Mouse (Mus musculus): ENCODE data around the gene S100a6. TPM values are rescaled to one million over a fixed set of nuclear protein-coding genes. Genes with fewer than 3 reads are reported as not detected.

S100a6 gene
- polyA plus RNA-seq, 1 experiment from 2014 or later: 23.8 TPM

DNA sequence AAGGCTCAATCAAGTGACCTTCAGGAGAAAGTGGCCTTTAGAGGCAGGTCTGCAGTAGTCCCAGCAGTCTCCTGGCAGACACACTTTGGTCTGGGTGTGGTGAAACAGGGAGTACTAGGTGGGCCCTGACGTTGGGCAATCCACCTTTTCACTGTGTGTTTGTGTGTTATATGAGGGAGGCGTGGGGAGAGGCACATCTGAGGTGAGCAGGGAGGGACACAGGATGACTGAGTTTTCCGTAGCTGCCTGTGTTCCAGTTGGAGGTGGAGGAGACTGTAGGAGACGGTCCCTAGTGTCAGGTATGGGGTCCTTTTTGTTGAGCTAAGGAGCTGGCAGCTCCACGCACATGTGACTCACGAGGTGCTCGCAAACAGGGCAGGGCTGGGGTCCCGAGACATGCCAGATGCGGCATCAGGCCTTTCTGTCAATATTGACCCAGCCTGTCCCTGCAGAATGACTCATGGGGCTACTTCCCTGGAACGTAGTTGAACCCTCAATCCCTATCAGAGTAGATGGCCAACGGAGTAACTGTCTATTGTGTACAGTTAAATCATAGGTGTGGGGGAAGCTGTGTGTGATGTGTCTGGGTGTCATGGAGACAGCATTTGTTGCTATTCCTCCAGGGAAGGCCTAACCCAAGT lies 2.0 kb downstream of the S100a6 start:
- WGBS: 86% methylated on average over 11 of the region's 11 CpGs
- Histone ChIP-seq H3K9ac (no peak overlapping the region), H3K4me3 (no peak overlapping the region), H3K27ac (no peak overlapping the region), H3K27me3 (0 out of 2 replicates have a peak, but pooled peaks cover 7% of the 10 kb centered on the region), H3K4me1 (peaks cover 6% of the 10 kb centered on the region; the same call in 1 of the 2 replicates), H3K9me3 (replicated peaks) (no peaks in the 10 kb centered on the region), H3K36me3 (ENCODE audit: poor library complexity, severe bottlenecking) (no peaks in the 10 kb centered on the region), H3K4me2 (no peak overlapping the region)
- 0 out of 2 replicates have a peak, but pooled peaks have one; percentile 12 for ATAC-seq

DNA sequence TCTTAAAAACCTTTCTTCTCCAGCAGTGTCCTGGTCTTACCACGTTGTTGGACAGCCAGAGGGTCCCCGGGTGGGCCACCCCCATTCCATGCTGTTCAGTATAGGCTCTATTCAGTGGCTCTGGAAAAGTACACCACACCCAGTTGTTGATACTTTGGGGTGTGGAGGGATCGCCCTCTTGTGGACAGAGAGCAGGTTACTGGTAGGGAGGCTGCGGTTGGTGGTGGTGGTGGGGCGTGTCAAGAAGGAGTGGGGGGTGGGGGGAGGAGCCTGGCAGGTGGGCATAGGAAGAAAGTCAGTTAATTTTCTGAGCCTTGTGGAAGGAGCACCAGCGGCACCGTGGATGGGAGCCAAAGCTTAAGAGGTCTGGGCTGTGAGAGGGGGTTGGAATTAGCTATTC lies 2.7 kb downstream of the S100a6 start:
- no peak overlapping the region for H3K4me2 ChIP-seq
- H3K4me1 ChIP-seq: peaks cover 6% of the 10 kb centered on the region; the same call in 1 of the 2 replicates
- no peak overlapping the region for H3K9ac ChIP-seq
- no peak overlapping the region for H3K27ac ChIP-seq
- 7% methylated on average over 7 of the region's 7 CpGs for WGBS
- no peak overlapping the region for H3K4me3 ChIP-seq
- no peaks in the 10 kb centered on the region for H3K9me3 ChIP-seq (replicated peaks)
- peak; percentile 72 for ATAC-seq
- H3K36me3 ChIP-seq (ENCODE audit: poor library complexity, severe bottlenecking): no peaks in the 10 kb centered on the region
- 0 out of 2 replicates have a peak, but pooled peaks cover 7% of the 10 kb centered on the region for H3K27me3 ChIP-seq

DNA sequence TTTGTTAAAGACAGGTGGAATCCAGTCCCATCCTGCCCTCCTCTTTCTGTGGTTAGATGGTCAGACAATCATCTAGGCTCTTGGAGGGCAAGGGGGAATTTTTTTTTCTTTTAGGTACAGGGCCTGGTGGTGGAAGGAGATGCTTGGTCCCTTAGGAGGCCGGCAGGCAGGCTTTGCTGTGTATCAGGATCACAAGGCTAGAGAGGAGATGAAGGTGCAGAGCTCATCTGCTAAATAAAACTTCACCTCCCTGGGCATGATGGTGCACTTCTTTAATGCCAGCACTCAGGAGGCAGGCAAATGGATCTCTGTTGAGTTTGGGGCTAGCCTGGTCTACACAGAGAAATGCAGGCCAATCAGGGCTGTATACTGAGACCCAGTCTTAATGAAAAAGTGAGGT lies 3.2 kb downstream of the S100a6 start:
- WGBS: 74% methylated on average over 1 of the region's 1 CpGs
- Histone ChIP-seq H3K4me3 (no peak overlapping the region), H3K9ac (no peak overlapping the region), H3K9me3 (replicated peaks) (no peaks in the 10 kb centered on the region), H3K4me1 (peaks cover 6% of the 10 kb centered on the region; the same call in 1 of the 2 replicates), H3K4me2 (no peak overlapping the region), H3K36me3 (ENCODE audit: poor library complexity, severe bottlenecking) (no peaks in the 10 kb centered on the region), H3K27ac (no peak overlapping the region), H3K27me3 (0 out of 2 replicates have a peak, but pooled peaks cover 7% of the 10 kb centered on the region)
- ATAC-seq: no peak

DNA sequence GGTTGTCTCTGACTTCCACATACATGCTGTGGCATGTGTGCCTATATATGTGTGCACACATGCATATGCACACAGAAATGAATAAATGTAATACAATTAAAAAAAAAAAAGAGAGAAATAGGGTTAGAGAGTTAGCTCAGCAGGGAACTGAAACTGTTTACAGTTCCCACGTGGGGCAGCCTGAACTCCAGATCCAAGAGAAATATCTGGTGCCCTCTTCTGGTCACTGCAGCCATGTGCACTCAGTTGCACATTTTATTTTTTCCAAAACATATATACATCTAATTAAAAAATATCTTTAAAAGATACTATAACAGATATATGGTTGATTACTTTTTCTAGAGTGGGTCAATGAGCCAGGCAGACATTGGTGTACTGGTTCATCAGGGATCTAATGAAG lies 4.9 kb downstream of the S100a6 start:
- no peak overlapping the region for H3K4me3 ChIP-seq
- WGBS: 14% methylated on average over 1 of the region's 1 CpGs
- ATAC-seq: no peak
- no peak overlapping the region for H3K4me2 ChIP-seq
- H3K4me1 ChIP-seq: peaks cover 6% of the 10 kb centered on the region; the same call in 1 of the 2 replicates
- no peaks in the 10 kb centered on the region for H3K36me3 ChIP-seq (ENCODE audit: poor library complexity, severe bottlenecking)
- H3K9me3 ChIP-seq (replicated peaks): no peaks in the 10 kb centered on the region
- H3K27ac ChIP-seq: no peak overlapping the region
- 0 out of 2 replicates have a peak, but pooled peaks cover 7% of the 10 kb centered on the region for H3K27me3 ChIP-seq
- no peak overlapping the region for H3K9ac ChIP-seq

DNA sequence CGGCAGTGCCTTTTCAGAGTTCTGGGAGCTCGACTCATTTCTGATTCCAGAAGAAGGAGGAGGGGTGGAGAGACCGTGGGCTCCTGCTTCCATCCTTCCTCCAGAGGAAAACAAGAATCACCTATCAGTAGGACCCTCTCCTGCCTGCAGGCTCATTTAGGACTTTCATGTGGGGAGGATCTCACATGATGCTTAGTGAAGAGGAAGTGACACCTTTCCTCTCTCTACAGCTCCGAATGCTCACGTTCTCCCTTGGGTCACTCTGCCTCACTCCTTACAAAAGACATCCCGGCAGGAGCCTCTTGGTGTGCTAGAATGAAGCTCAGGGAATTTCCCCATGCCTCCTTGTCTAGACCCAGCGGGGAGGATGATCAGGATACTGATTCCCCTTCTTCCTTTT lies 8.9 kb downstream of the S100a6 start:
- H3K27me3 ChIP-seq: no peaks in the 10 kb centered on the region
- H3K9me3 ChIP-seq (replicated peaks): no peaks in the 10 kb centered on the region
- no peak overlapping the region for H3K4me3 ChIP-seq
- H3K36me3 ChIP-seq (ENCODE audit: poor library complexity, severe bottlenecking): no peaks in the 10 kb centered on the region
- 64% methylated on average over 7 of the region's 7 CpGs for WGBS
- H3K4me2 ChIP-seq: no peak overlapping the region
- H3K9ac ChIP-seq: no peak overlapping the region
- no peak overlapping the region for H3K27ac ChIP-seq
- ATAC-seq: no peak
- peaks cover 26% of the 10 kb centered on the region for H3K4me1 ChIP-seq

DNA sequence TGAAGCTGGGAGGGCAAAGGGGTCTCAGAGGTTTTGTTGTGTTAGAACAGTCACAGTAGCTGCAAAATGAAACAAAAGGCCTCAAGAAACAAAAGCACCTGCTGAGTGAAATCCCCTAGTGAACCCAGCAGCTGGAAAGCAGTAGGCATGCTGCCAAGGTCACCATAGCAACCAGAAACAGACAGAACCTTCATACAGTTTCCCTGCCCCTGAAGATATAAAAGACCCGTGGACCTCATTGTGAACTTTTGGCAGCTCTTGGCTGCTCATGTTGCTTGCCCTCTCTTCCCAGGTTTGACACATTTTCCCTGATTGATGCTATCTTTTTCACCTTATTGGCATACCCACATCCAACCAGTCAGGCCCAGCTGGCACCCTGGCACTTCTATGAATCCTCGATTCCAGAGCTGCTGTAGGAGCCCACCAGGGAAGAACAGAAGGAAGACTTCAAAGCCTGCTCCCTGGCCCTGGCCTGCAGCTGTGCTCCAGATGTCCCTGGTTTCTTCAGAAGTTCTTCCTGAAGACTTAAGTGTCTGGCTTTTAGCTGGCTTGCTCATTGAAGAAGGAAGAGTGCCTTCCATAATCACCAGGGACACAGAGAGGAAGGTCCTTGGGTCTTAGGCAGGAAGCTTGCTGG lies 10.9 kb downstream of the S100a6 start:
- Histone ChIP-seq H3K4me3 (no peak overlapping the region), H3K36me3 (ENCODE audit: poor library complexity, severe bottlenecking) (no peaks in the 10 kb centered on the region), H3K9ac (no peak overlapping the region), H3K4me1 (peaks cover 26% of the 10 kb centered on the region), H3K4me2 (0 out of 2 replicates have a peak overlapping the region, but pooled peaks have one; percentile 7), H3K27ac (peak overlapping the region; percentile 54), H3K27me3 (no peaks in the 10 kb centered on the region), H3K9me3 (replicated peaks) (no peaks in the 10 kb centered on the region)
- ATAC-seq: peak; percentile 71; the same call in 1 of the 2 replicates
- 5% methylated on average over 2 of the region's 2 CpGs for WGBS

DNA sequence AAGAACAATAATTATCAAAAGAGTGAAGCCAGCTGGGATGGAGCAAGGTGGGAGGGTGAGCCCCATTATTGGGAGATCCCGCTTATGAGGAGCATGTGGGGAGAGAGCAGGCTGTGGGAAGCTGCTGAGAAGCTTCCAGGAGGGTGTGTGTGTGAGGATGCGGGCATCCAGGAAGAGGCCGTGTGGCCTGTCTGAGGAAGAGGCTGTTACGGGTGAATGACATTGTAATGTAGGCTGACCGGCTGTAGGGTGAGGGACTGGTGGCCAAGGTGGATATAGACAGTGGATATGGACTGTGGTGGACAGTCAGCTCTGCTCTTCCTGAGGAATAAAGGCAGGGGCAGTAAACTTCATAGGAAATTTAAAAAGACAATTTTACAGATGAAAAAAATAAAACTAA lies 12.8 kb downstream of the S100a6 start:
- Histone ChIP-seq H3K9ac (no peak overlapping the region), H3K9me3 (replicated peaks) (no peaks in the 10 kb centered on the region), H3K36me3 (ENCODE audit: poor library complexity, severe bottlenecking) (no peaks in the 10 kb centered on the region), H3K27ac (no peak overlapping the region), H3K4me3 (no peak overlapping the region), H3K27me3 (no peaks in the 10 kb centered on the region), H3K4me1 (peaks cover 26% of the 10 kb centered on the region), H3K4me2 (no peak overlapping the region)
- WGBS: 73% methylated on average over 5 of the region's 5 CpGs
- 0 out of 2 replicates have a peak, but pooled peaks have one; percentile 23 for ATAC-seq

DNA sequence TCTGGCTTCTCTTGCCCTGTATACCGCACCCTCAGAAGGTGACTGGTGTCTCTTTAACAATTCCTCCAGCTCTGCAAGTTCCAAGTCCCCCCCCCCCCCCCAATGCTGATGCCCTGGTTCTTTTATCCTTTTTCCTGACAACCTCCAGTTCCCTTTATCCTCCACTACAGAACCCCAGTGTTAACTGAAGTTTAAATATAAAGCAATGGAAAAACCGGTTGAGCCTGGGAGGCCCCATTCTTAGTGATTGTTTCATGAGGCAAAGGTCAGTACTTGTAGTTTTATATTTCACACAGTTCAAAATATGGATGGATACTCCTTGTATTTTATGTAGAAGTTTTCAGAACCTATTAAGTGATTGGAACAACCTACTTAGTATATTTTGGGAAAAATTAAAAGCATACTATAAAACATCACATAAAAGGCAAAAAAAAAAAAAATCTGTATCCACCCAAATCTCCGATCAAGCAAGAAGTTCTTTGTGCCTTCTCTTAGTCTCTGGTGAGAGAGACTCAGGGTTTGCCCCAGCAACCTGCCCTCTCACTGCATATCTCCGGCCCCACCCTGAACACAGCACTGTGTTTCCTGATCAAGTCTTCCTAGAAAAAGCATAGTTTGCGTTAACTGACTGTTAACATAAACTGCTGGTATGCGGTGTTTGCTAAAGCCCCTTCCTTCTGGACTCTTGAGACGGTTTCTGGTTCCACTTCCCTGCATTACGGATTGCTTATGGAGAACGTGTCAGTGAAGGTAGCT lies 13.8 kb downstream of the S100a6 start:
- H3K4me1 ChIP-seq: peaks cover 26% of the 10 kb centered on the region
- no peak for ATAC-seq
- H3K9ac ChIP-seq: no peak overlapping the region
- H3K4me2 ChIP-seq: no peak overlapping the region
- H3K27me3 ChIP-seq: no peaks in the 10 kb centered on the region
- no peaks in the 10 kb centered on the region for H3K9me3 ChIP-seq (replicated peaks)
- no peak overlapping the region for H3K4me3 ChIP-seq
- no peaks in the 10 kb centered on the region for H3K36me3 ChIP-seq (ENCODE audit: poor library complexity, severe bottlenecking)
- no peak overlapping the region for H3K27ac ChIP-seq
- 82% methylated on average over 9 of the region's 9 CpGs for WGBS

DNA sequence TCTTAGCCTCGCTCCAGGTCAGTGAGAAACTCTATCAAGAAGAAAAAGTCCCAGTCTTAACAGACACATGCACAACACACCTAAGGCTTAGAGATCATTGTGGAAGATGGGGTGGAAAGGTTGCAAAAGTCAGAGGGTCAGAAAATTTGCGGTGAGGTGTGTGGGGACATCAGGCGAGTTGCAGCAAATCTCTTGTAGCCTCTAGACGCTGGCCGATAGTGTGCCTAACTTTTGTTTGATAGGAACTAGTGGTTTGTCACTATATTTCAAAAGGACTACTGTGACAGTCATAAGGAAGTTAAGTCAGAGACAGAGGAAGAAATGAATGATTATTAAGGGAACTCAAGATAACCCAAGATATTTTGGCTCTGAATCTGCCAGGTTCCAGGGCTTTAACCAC lies 14.7 kb downstream of the S100a6 start:
- WGBS: 94% methylated on average over 5 of the region's 5 CpGs
- ATAC-seq: no peak
- H3K4me1 ChIP-seq: peaks cover 26% of the 10 kb centered on the region
- no peak overlapping the region for H3K9ac ChIP-seq
- H3K27ac ChIP-seq: no peak overlapping the region
- no peaks in the 10 kb centered on the region for H3K9me3 ChIP-seq (replicated peaks)
- H3K27me3 ChIP-seq: no peaks in the 10 kb centered on the region
- H3K4me3 ChIP-seq: no peak overlapping the region
- no peaks in the 10 kb centered on the region for H3K36me3 ChIP-seq (ENCODE audit: poor library complexity, severe bottlenecking)
- no peak overlapping the region for H3K4me2 ChIP-seq

DNA sequence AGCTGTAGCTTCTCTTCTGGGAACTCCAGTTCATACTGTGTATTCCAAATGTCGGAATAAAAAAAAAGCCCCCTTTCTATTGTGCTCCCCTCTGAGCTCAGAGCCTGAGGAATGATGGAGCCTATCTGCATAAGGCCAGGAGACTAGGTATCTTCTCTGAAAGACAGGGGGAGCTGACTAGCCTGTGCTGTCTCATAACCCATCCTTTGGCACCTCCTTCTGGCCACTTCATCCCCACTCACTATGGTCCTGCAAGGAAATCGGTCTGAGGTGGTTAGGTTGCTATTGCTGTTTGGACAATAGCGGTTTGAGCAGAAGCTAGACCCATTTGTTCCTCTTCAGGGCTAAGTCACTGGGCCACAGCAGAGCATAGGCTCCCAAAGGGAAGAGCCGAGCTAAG lies 15.1 kb downstream of the S100a6 start:
- H3K36me3 ChIP-seq (ENCODE audit: poor library complexity, severe bottlenecking): no peaks in the 10 kb centered on the region
- no peak overlapping the region for H3K9ac ChIP-seq
- H3K4me1 ChIP-seq: peaks cover 24% of the 10 kb centered on the region
- H3K4me3 ChIP-seq: no peak overlapping the region
- no peak overlapping the region for H3K27ac ChIP-seq
- 69% methylated on average over 4 of the region's 4 CpGs for WGBS
- H3K27me3 ChIP-seq: no peaks in the 10 kb centered on the region
- H3K9me3 ChIP-seq (replicated peaks): no peaks in the 10 kb centered on the region
- no peak overlapping the region for H3K4me2 ChIP-seq
- ATAC-seq: no peak

DNA sequence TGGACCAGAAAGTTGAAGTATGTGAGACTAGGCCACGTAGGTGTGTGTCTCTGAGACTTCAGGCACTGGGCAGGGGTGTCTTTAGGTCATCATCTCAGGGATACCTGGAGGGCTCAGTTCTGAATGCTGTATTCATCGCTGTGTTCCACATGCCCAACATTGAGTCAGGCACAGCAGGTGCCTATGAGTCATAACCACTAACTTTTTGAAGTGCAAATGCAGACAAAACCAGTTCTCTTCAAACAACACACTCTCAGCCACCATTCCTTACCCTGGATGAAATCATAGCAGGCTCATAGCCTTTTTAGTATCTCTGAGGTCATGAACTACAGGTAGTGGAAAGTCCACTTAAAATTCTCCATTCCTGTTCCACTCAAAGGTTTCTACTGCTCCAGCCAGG lies 16.6 kb downstream of the S100a6 start:
- Histone ChIP-seq H3K4me1 (peaks cover 9% of the 10 kb centered on the region), H3K36me3 (ENCODE audit: poor library complexity, severe bottlenecking) (no peaks in the 10 kb centered on the region), H3K4me3 (no peak overlapping the region), H3K4me2 (no peak overlapping the region), H3K27me3 (no peaks in the 10 kb centered on the region), H3K9ac (no peak overlapping the region), H3K9me3 (replicated peaks) (no peaks in the 10 kb centered on the region), H3K27ac (no peak overlapping the region)
- no peak for ATAC-seq
- WGBS: 79% methylated on average over 2 of the region's 2 CpGs

DNA sequence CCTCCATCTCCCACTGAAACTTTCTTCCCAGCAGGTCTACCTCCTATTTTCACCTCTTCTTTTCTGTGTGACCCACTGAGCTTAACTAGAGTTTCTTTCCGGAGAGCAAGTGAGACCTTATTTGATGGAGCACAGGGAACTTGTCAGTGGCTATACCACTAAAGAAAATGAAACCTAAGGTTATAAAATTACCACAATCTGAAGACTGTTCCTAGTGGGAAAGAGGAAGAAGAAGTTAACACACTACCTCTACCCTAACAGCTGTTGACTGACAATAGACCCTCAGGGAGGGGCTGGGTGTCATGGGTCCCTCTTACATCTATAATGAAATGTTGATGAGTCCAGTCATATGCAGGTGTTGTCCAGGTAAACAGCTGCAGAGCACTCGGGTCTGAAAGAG lies 19.3 kb downstream of the S100a6 start:
- Histone ChIP-seq H3K27me3 (no peaks in the 10 kb centered on the region), H3K36me3 (ENCODE audit: poor library complexity, severe bottlenecking) (no peaks in the 10 kb centered on the region), H3K27ac (no peak overlapping the region), H3K9ac (no peak overlapping the region), H3K4me1 (no peaks in the 10 kb centered on the region), H3K9me3 (replicated peaks) (no peaks in the 10 kb centered on the region), H3K4me3 (no peak overlapping the region), H3K4me2 (no peak overlapping the region)
- ATAC-seq: no peak
- WGBS: 77% methylated on average over 2 of the region's 2 CpGs
